Mouse (Mus musculus) lung, adult 18-20 months (tissue): ENCODE results near the gene Slc9a1.

ENCODE experiments used
- DNase-seq, 2 experiments: peaks; one replicate each; pipeline ENCODE4 v3.0.0; 2022; ENCODE audit warnings: mixed read lengths in 2 of 2

Slc9a1 gene

DNA sequence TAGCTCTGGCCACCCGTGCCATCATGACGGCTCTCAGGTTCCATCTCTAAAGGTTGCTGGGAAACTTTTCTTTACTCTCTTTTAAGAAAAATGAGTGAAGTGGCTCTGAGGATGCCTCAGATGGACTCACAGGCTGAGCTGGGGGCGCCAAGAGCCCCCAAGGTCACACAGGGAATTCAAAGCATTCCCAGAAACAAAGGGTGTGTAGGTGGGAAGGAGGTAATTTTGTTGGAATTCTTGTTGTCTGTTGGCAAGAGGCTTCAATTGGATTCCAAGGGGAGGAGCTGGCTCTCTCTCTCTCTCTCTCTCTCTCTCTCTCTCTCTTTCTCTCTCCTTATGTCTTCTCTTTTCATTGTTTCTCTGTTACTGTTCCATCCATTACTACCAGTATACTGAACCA is 72.7 kb downstream of the Slc9a1 start:
- DNase-seq = no peak

DNA sequence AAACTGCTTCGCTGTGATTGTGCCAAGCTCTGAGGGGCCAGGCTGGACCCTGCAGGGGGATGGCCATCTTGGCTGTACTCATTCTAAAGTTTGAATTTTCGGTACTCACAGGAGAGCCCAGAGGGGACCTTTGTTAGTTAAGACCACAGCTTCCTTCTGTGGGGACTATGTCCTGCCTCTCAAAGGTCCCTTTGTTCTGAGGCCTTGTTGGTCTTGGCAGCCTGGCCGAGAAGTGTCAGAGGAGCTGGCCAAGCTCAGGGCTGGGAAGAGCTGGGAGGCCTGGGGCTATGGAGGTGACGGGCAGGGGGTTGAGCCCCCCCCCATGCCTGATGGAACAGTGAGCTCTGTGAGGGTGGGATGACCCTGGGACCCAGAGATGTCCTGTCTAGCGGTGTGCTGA is 73.6 kb downstream of the Slc9a1 start:
- DNase-seq = no peak

GRCm38 (mm10) chr4:133445727-133446126 is 76.2 kb downstream of the Slc9a1 start:
- no peak for DNase-seq

GRCm38 (mm10) chr4:133447366-133447765 is 77.9 kb downstream of the Slc9a1 start:
- no peak for DNase-seq

DNA sequence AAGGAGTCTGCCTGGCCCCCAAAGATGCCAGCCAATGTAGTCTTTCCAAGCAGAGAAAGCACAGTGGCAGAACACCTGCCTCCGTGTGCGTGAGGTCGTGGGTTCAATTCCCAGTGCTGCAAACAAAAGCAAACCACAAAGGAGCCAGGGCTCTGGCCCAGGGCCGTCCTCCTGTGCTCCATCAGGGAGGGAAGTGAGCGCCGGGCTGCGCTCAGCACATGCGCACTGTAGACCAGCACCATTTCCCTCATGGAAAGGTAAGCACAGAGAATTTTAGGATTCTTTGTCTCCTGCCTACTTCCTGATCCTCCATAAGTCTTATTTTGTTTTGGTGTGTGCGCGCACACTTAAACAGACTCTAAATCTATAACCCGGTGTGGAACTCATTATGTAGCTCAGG is 78.5 kb downstream of the Slc9a1 start:
- no peak for DNase-seq

- DNase-seq = no peak
Measured at GRCm38 (mm10) chr4:133448708-133449388, 79.3 kb downstream of the Slc9a1 start.

DNA sequence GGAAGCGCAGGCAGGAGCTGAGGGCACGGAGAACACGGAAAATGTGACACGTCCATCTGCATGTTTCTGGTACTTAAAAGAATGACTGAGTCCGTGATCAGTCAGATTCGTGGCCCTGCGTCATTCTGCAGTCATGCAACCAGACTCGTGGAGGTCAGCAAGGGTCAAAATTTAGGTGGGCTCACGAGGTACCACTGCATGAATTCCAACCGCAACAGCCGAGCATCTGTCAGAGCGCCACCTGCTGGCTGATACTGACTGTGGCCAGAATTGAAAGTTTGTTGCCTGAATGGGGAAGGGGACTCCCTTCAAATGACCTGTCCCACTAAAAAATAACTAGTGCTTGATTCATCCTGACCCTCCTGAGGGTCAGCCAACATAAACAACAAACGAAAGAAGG is 80.2 kb downstream of the Slc9a1 start:
- no peak for DNase-seq

GRCm38 (mm10) chr4:133451536-133451935 is 82.0 kb downstream of the Slc9a1 start:
- peak; percentile 70 to 78 for DNase-seq

- DNase-seq = peak in 1 of 2 experiments; percentile 27
Measured at GRCm38 (mm10) chr4:133452433-133452832, 82.9 kb downstream of the Slc9a1 start.

DNA sequence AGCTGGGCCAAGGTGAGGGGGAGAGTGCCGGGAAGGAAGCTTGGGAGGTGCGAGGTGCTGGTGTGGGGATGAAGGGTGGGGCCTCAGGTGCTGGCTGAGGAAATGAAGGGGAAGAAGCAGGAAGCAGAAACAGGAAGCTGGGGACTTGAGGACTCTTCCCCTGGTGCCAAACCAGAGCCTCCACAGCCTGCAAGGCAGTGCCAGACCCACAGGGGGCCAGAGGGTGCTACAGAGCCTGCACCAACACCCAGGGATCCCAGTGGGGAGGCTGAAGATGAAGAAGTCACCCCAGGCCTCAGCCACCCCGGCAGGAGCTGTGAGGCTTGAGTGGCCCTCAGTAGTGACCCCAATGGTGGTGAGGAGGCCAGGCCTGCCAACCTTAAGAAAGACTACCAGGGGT is 88.5 kb downstream of the Slc9a1 start:
- no peak for DNase-seq

DNA sequence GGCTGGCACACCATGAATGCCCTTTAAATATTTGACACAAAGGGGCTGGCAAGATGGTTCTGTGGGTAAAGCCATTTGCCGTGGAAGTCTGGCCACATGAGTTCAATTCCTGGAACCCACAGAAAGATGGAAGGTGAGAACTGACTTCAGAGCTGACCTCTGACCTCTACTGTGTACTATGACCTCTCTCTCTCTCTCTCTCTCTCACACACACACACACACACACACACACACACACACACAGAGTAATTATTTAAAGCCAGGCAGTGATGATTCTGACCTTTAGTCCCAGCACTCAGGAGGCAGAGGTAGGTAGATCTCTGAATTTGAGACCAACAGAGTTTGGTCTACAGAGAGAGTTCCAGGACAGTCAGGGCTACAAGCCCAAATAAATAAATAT is 90.5 kb downstream of the Slc9a1 start:
- no peak for DNase-seq

DNA sequence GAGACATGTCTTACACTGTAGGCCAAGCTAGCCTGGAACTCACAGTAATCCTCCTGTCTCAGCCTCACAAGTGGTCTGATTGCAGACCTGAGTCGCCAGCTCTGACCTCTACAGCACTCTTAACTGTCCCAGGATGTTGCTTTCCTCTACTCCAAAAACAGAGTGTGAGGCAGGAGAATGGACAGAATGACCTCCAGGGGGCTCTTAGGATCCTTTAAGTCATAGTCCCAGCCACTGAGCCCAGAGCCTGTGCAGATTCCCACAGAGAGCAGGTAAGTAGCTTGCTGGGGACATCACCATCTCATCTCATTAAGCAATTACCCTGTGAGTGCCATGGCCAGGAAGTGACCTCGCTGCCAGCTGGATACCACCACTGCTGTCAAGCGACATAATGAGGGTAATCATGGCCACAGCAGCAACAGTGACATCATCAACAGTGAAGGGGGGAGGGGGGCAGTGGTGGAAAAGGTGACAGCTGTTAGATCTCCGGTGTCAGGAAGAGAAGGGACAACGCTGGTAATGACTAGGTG is 91.4 kb downstream of the Slc9a1 start:
- DNase-seq = no peak

DNA sequence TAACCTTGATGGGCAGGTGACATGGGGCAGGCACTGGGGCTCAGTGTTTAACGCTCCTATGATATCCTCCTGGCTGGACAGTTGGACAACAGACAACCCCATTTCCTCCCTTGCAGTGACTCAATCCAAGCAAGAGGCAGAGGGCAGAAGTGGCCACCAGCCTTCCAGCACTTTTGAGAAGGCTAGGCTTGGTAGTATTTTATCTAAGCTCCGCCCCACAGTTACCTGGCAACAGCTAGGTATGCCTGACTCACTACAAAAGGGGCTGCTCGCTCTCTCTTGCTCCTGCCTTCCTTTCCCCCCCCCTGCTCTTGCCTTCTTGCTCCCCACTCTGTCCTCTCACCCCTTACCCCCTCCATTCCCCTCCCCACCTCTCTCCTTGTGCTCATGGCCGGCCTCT is 91.9 kb downstream of the Slc9a1 start:
- DNase-seq = no peak

DNA sequence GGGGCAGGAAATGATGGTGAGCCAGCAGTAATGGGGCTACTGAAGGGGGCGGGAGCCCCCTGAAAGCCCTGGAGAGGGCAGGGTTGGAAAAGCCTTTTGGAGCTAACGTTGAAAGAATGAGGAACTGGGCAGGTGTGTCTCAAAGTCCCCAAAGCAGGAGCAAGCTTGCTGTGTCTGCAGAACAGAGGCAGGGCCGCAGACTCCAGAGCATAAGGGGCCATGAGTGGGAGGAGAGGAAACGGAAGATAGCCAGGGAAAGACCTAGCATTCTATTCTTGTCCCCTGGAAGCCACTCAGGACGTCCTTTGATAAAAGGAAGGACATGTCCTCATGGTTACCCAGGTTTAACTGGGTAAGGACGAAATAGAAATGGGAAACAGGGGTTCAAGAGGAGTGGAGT is 93.7 kb downstream of the Slc9a1 start:
- no peak for DNase-seq

- peak; percentile 85 to 91 for DNase-seq
Measured at GRCm38 (mm10) chr4:133468080-133468479, 98.6 kb downstream of the Slc9a1 start.

GRCm38 (mm10) chr4:133469122-133469521 is 99.6 kb downstream of the Slc9a1 start:
- peak in 1 of 2 experiments; percentile 60 for DNase-seq

DNA sequence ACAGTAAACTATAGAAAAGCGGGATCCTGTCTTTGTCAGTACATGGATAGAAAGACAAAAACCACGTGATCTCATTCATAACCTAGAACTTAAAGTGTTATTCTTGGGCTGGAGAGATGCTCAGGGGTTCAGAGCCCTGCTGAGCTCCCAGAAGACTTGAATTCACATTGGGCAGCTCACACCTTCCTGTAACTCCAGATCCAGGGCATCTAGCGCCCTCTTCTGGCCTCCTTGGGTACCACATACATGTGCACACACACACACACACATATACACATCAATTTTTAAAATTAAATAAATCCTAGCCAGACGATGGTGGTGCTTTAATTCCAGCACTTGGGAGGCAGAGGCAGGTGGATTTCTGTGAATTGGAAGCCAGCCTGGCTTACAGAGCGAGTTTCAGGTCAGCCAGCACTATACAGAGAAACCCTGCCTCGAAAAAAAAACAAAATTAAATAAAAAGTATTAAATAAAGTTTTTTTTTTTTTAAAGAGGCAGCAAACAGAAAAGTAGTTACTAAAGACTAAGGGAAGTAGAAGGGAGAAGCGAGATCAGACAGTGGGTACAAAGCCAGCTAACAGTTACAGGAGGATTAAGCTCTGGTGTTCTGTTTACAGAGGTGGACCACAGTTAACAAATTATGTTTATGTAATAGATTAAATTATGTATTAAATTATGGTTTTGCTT is 101.8 kb downstream of the Slc9a1 start:
- no peak for DNase-seq
